Mouse (Mus musculus) liver, adult 2 months (tissue): ENCODE measurements around the gene Negr1. TPM values are rescaled to one million over a fixed set of nuclear protein-coding genes. Genes with fewer than 3 reads are reported as not detected.

Experiments
- DNase-seq: peaks from one replicate; pipeline ENCODE4 v3.0.0-alpha.2; 2011; ENCODE audit warnings: low read depth, low spot score; ENCODE audit errors: extremely low read depth
- H3K27ac ChIP-seq: fragments of 200-500 bp; replicated peaks from 2 replicates; pipeline ENCODE4 v1.5.1; 2012; ENCODE audit warnings: low read depth, mild to moderate bottlenecking, control low read depth, inconsistent platforms, low read length; ENCODE audit not compliant: insufficient read depth
- H3K27me3 ChIP-seq: fragments of 200-500 bp; 2 replicates; pipeline ENCODE4 v1.6.1; 2012; ENCODE audit warnings: mild to moderate bottlenecking, moderate library complexity, low read length, inconsistent platforms; ENCODE audit not compliant: control insufficient read depth, insufficient read depth
- H3K36me3 ChIP-seq: fragments of 200-500 bp; 2 replicates; pipeline ENCODE4 v1.6.1; 2012; ENCODE audit warnings: low read length, inconsistent platforms; ENCODE audit not compliant: control insufficient read depth, insufficient read depth
- H3K4me1 ChIP-seq: fragments of 200-500 bp; 2 replicates; pipeline ENCODE4 v1.6.1; 2011; ENCODE audit warnings: low read length; ENCODE audit not compliant: control insufficient read depth, insufficient read depth
- H3K4me3 ChIP-seq: fragments of 200-500 bp; 2 replicates; pipeline ENCODE4 v1.5.1; 2011; ENCODE audit warnings: low read depth, mild to moderate bottlenecking, control low read depth, low read length, moderate library complexity; ENCODE audit not compliant: insufficient read depth
- H3K79me2 ChIP-seq: fragments of 200-500 bp; 2 replicates; pipeline ENCODE4 v1.6.1; 2012; ENCODE audit warnings: inconsistent platforms, mild to moderate bottlenecking, low read length, moderate library complexity; ENCODE audit not compliant: control insufficient read depth, insufficient read depth
- H3K9ac ChIP-seq: fragments of 200-500 bp; 2 replicates; pipeline ENCODE4 v1.6.1; 2012; ENCODE audit warnings: low read depth, mild to moderate bottlenecking, control low read depth, inconsistent platforms, low read length
- CTCF ChIP-seq: fragments of 200-500 bp; IDR thresholded peaks from 2 replicates; pipeline ENCODE4 v1.5.1; 2011; ENCODE audit warnings: low read depth, low read length, control low read depth
- POLR2A ChIP-seq: fragments of 200-500 bp; IDR thresholded peaks from 2 replicates; pipeline ENCODE4 v1.6.1; 2011; ENCODE audit warnings: low read length, control low read depth; ENCODE audit not compliant: insufficient read depth; ENCODE audit errors: extremely low read depth
- WGBS: fragments of 180-500 bp; shearing (Covaris S2); methylation state at CpG from one replicate; pipeline ENCODE4 v1.1.7; 2018; 5-methylcytosine and 5-hydroxymethylcytosine counted together
- polyA plus RNA-seq: library from polyadenylated mRNA; depleted of rRNA; stranded (reverse); fragments of >200 nt; gene quantifications from 2 replicates; pipeline ENCODE4 v1.2.3, GENCODE M21; 2012
- total RNA-seq: library from RNA; depleted of rRNA; stranded (reverse); fragments of >200 nt; gene quantifications from 2 replicates; pipeline ENCODE4 v1.2.3, GENCODE M21; 2014

The Negr1 gene
- total and polyA plus RNA-seq, 2 experiments: 0.09 TPM; not detected in 1

DNA sequence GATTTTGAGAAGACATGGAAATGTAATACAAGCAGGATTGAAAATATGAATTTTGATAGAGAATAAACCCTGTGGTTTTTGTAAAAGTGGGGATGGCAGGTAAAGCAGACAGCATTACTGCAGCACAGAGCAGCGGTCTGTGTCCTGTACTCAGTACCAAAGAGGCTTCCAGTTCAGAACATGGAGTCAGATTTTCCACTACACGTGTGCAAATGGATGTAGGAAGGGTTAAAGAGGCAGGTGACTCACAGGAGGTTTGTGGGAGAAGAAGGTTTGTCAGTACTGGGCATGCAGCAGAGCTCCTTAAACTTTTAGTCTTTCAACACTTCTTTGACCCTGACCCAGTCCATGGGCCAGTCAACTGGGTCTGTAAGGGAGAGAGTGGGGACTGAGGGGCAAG, 409.5 kb downstream of the Negr1 start:
- no peaks in the 10 kb centered on the region for H3K36me3 ChIP-seq
- no peaks in the 10 kb centered on the region for H3K79me2 ChIP-seq
- 67% methylated on average over 2 of the region's 2 CpGs for WGBS
- DNase-seq: no peak
- H3K4me3 ChIP-seq: no peak overlapping the region
- H3K27me3 ChIP-seq: no peaks in the 10 kb centered on the region; the same call in 1 of the 2 replicates
- H3K9ac ChIP-seq: no peak overlapping the region
- no peaks in the 10 kb centered on the region for H3K4me1 ChIP-seq
- no peak overlapping the region for H3K27ac ChIP-seq
- TF ChIP-seq POLR2A (no peak), CTCF (no peak)

DNA sequence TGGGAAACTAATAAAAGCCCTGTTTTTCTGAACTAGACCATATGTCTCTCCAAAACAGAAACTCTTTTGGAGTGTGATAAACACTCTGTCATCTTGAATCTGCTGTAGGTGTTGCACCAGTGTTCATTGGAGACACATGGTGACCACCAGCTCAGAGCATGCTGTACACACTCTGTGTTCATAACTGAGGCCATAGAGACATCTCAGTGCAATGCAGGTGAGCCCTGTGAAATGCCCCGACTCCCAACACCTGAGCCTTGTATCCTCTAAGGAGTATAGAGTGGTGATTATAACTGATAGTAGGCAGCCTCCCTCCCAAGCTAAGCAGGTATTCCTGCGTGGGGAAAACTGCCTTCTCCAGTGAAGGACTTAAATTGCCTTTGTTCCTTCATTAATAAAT, 415.2 kb downstream of the Negr1 start:
- Histone ChIP-seq H3K27me3 (no peaks in the 10 kb centered on the region), H3K4me3 (no peak overlapping the region), H3K36me3 (no peaks in the 10 kb centered on the region), H3K27ac (no peak overlapping the region), H3K4me1 (no peaks in the 10 kb centered on the region), H3K9ac (no peak overlapping the region), H3K79me2 (no peaks in the 10 kb centered on the region)
- DNase-seq: no peak
- TF ChIP-seq POLR2A: no peak
- no peak for TF ChIP-seq CTCF
- 74% methylated on average over 2 of the region's 2 CpGs for WGBS

GRCm38 (mm10) chr3:156980042-156980716, 418.6 kb downstream of the Negr1 start:
- 72% methylated on average over 11 of the region's 11 CpGs for WGBS
- Histone ChIP-seq H3K27me3 (no peaks in the 10 kb centered on the region), H3K9ac (no peak overlapping the region), H3K36me3 (no peaks in the 10 kb centered on the region), H3K4me3 (no peak overlapping the region), H3K79me2 (no peaks in the 10 kb centered on the region), H3K4me1 (no peaks in the 10 kb centered on the region), H3K27ac (no peak overlapping the region)
- DNase-seq: no peak
- TF ChIP-seq POLR2A (no peak), CTCF (no peak)

DNA sequence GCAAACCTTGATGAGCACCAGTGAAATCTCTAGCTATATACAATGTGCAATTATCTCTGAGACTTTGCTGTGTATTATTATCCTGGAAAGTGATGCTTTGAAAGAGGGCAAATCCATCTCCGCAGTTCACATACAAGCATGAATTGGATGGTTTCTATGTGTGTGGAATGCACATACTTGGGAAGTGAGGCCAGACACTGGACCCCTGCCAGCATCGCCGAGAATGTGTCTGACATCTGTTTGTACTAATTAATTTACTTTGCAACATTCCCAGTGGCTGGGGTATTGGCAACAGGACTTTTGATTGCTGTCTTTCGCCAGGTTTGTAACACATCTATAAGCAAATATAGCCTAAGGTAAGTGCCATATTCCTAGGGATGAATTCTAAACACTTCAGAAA, 420.5 kb downstream of the Negr1 start:
- 60% methylated on average over 4 of the region's 4 CpGs for WGBS
- no peaks in the 10 kb centered on the region for H3K79me2 ChIP-seq
- no peaks in the 10 kb centered on the region for H3K27me3 ChIP-seq
- H3K27ac ChIP-seq: no peak overlapping the region
- no peaks in the 10 kb centered on the region for H3K36me3 ChIP-seq
- H3K4me3 ChIP-seq: no peak overlapping the region
- no peak overlapping the region for H3K9ac ChIP-seq
- no peak for TF ChIP-seq POLR2A
- TF ChIP-seq CTCF: no peak
- DNase-seq: no peak
- no peaks in the 10 kb centered on the region for H3K4me1 ChIP-seq

DNA sequence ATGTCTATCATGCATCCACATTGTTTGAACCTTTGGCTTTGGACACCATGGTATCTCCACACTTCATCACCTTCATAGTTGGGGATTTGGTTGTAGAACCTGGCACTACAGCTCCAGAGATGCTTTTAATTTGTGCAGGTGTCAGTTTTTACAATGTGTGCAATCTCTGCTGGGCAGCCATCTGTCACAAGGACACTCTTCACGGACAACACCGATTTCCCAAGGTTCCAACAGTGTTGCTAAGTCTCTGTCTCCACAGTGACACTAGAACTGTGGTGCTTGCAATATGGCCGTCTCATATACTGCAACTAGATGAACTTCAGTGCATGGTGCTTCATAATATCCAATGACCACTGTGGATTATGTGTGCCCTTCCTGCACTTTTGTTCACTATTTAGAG, 425.5 kb downstream of the Negr1 start:
- Histone ChIP-seq H3K27me3 (0 out of 2 replicates have a peak, but pooled peaks cover 2% of the 10 kb centered on the region), H3K4me3 (no peak overlapping the region), H3K4me1 (no peaks in the 10 kb centered on the region), H3K9ac (no peak overlapping the region), H3K79me2 (no peaks in the 10 kb centered on the region), H3K36me3 (no peaks in the 10 kb centered on the region), H3K27ac (no peak overlapping the region)
- TF ChIP-seq CTCF (no peak), POLR2A (no peak)
- no peak for DNase-seq
- WGBS: 87% methylated on average over 3 of the region's 3 CpGs

DNA sequence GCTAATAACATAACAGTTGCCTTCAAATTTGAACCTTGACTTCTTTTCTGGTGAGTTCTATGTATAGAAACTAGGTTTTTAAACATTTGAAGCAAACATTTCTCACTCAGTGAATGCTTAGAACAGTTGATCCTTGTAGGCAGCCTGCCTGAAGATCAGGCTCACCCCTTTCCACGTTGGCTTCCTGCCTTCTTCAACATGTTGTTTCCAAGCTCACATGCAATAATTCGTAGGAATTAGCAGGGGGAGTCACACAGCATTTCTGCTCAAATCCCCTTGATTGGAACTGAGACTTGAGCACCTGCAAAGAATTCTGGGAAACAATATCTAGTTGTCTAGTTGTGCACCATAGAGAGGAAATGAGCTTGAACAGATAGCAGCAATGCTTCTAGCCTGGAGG, 430.6 kb downstream of the Negr1 start:
- no peaks in the 10 kb centered on the region for H3K36me3 ChIP-seq
- no peak for DNase-seq
- no peak overlapping the region for H3K9ac ChIP-seq
- no peak for TF ChIP-seq POLR2A
- no peak for TF ChIP-seq CTCF
- 60% methylated on average over 2 of the region's 2 CpGs for WGBS
- H3K4me1 ChIP-seq: no peaks in the 10 kb centered on the region
- no peak overlapping the region for H3K27ac ChIP-seq
- no peak overlapping the region for H3K4me3 ChIP-seq
- H3K27me3 ChIP-seq: 0 out of 2 replicates have a peak, but pooled peaks cover 2% of the 10 kb centered on the region
- no peaks in the 10 kb centered on the region for H3K79me2 ChIP-seq
